12 mouse cellular contexts compared by ENCODE assay signal in the genomic region with DNA sequence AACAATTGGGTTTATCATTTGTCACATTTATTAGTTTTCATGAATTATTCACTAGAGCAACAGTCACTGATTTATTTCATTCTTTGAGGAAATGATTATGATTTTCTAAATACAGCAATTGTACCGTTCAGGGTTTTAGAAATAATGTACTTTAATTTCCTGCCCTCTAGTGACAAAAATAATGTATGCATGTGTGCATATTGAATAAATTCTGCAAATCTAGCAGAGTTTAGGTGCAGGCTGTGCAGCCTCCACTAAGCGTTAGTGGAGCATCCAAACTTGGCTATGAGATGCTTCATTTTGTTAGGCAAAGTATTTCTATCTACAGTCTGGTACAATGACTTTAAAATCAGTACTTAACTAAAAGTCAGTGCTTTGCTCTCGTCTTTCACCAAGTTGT.
DNase-seq lines count a peak whose midpoint lies in the region; ATAC-seq and TF ChIP-seq lines count a peak whose summit lies in the region.
"Had no signal": no experiment of that assay in that cellular context is flagged by ENCODE, and none has a peak within 500 bp of the region (broad histone marks: within the 10 kb centered on the region; RNA-seq: fewer than 3 reads in every experiment).

No protein-coding gene starts in this region.

- no peaks in the 10 kb centered on the region for H3K4me1 ChIP-seq in hindbrain, embryonic 14.5 days (replicated peaks; ENCODE audit: control insufficient read depth, insufficient read depth, low read length)
- H3K4me1 ChIP-seq in hindbrain, embryonic 12.5 days, result no peaks in the 10 kb centered on the region
- no peaks in the 10 kb centered on the region for H3K4me1 ChIP-seq in limb, embryonic 14.5 days (ENCODE audit: control insufficient read depth, insufficient read depth, low read length)
- no peaks in the 10 kb centered on the region for H3K4me1 ChIP-seq in limb, embryonic 10.5 days
- no peaks in the 10 kb centered on the region for H3K4me1 ChIP-seq in MEL (ENCODE audit: control insufficient read depth in 1 of 2, insufficient read depth in 2 of 2, low read length in 2 of 2)
- H3K4me1 ChIP-seq: heart, embryonic 15.5 days; megakaryocyte, embryonic 14.5 days had no signal

- no peak for TF ChIP-seq EP300 in MEL (IDR thresholded peaks at IDR 0.05; ENCODE audit: low read depth in 1 of 2, low read length in 2 of 2)

- no peaks in the 10 kb centered on the region for H3K36me3 ChIP-seq in hindbrain, embryonic 14.5 days (replicated peaks; ENCODE audit: control insufficient read depth, insufficient read depth)
- no peaks in the 10 kb centered on the region for H3K36me3 ChIP-seq in hindbrain, embryonic 12.5 days
- H3K36me3 ChIP-seq in limb, embryonic 14.5 days (ENCODE audit: control insufficient read depth, insufficient read depth, low read length), result no peaks in the 10 kb centered on the region
- H3K36me3 ChIP-seq in limb, embryonic 10.5 days, result no peaks in the 10 kb centered on the region
- H3K36me3 ChIP-seq in MEL (ENCODE audit: control insufficient read depth in 1 of 2, insufficient read depth in 2 of 2, low read length in 2 of 2), result no peaks in the 10 kb centered on the region
- H3K36me3 ChIP-seq: heart, embryonic 15.5 days had no signal

- no peak overlapping the region for H3K4me2 ChIP-seq in hindbrain, embryonic 14.5 days (replicated peaks)
- H3K4me2 ChIP-seq in hindbrain, embryonic 12.5 days (replicated peaks), result no peak overlapping the region
- no peak overlapping the region for H3K4me2 ChIP-seq in limb, embryonic 14.5 days (replicated peaks; ENCODE audit: low read depth, low read length, severe bottlenecking)
- H3K4me2 ChIP-seq: heart, embryonic 15.5 days; liver, embryonic 11.5 days had no signal

- 71% methylated on average over 3 of the region's 3 CpGs for WGBS in hindbrain, embryonic 14.5 days
- WGBS in hindbrain, embryonic 12.5 days, result 81% methylated on average over 3 of the region's 3 CpGs
- 60% methylated on average over 3 of the region's 3 CpGs for WGBS in limb, embryonic 14.5 days
- 86% methylated on average over 3 of the region's 3 CpGs for WGBS in limb, embryonic 10.5 days

- H3K27ac ChIP-seq in hindbrain, embryonic 14.5 days, result no peak overlapping the region
- no peak overlapping the region for H3K27ac ChIP-seq in hindbrain, embryonic 12.5 days
- no peak overlapping the region for H3K27ac ChIP-seq in limb, embryonic 14.5 days (replicated peaks; ENCODE audit: low read depth, low read length)
- H3K27ac ChIP-seq in limb, embryonic 10.5 days, result no peak overlapping the region
- H3K27ac ChIP-seq in MEL (ENCODE audit: control insufficient read depth, low read depth, low read length), result no peak overlapping the region
- H3K27ac ChIP-seq: heart, embryonic 15.5 days had no signal

- TF ChIP-seq POLR2A in limb, embryonic 14.5 days (IDR thresholded peaks at IDR 0.05; ENCODE audit: borderline replicate concordance, extremely low read depth, insufficient read depth, insufficient read length), result no peak
- no peak for TF ChIP-seq POLR2A in MEL (IDR thresholded peaks at IDR 0.05; ENCODE audit: control insufficient read depth in 1 of 2, insufficient read depth in 1 of 2, low read depth in 1 of 2, low read length in 2 of 2, poor library complexity in 1 of 2)
- TF ChIP-seq POLR2A in brain, embryonic 14.5 days (IDR thresholded peaks at IDR 0.05; ENCODE audit: borderline replicate concordance, extremely low read depth, insufficient read depth, insufficient read length, poor library complexity, severe bottlenecking), result no peak

- H3K4me3 ChIP-seq in hindbrain, embryonic 14.5 days (replicated peaks; ENCODE audit: low read length), result no peak overlapping the region
- no peak overlapping the region for H3K4me3 ChIP-seq in hindbrain, embryonic 12.5 days
- H3K4me3 ChIP-seq in limb, embryonic 14.5 days (replicated peaks; ENCODE audit: low read length), result no peak overlapping the region
- H3K4me3 ChIP-seq in limb, embryonic 10.5 days, result no peak overlapping the region
- no peak overlapping the region for H3K4me3 ChIP-seq in MEL (ENCODE audit: control insufficient read depth in 1 of 2, insufficient read depth in 1 of 2, low read depth in 2 of 2, low read length in 2 of 2)
- H3K4me3 ChIP-seq: heart, embryonic 15.5 days; megakaryocyte, embryonic 14.5 days had no signal

- no peak for ATAC-seq in hindbrain, embryonic 14.5 days (ENCODE audit: low FRiP score)
- ATAC-seq in hindbrain, embryonic 12.5 days (ENCODE audit: low FRiP score), result no peak
- no peak for ATAC-seq in limb, embryonic 14.5 days (ENCODE audit: low FRiP score, low read depth)

- no peaks in the 10 kb centered on the region for H3K79me2 ChIP-seq in MEL (ENCODE audit: control insufficient read depth, insufficient read depth, low read length, poor library complexity)

- TF ChIP-seq RAD21 in MEL (IDR thresholded peaks at IDR 0.05; ENCODE audit: low read depth, low read length), result peak; percentile 36

- no peak overlapping the region for H3K9ac ChIP-seq in hindbrain, embryonic 14.5 days
- no peak overlapping the region for H3K9ac ChIP-seq in hindbrain, embryonic 12.5 days
- H3K9ac ChIP-seq in limb, embryonic 14.5 days (ENCODE audit: low read depth, low read length, severe bottlenecking), result no peak overlapping the region
- H3K9ac ChIP-seq in MEL (ENCODE audit: control insufficient read depth, low read depth, low read length, poor library complexity, severe bottlenecking), result no peak overlapping the region
- H3K9ac ChIP-seq: heart, embryonic 15.5 days had no signal

- no peaks in the 10 kb centered on the region for H3K27me3 ChIP-seq in hindbrain, embryonic 14.5 days (ENCODE audit: control insufficient read depth, insufficient read depth, low read length)
- no peaks in the 10 kb centered on the region for H3K27me3 ChIP-seq in hindbrain, embryonic 12.5 days
- H3K27me3 ChIP-seq in limb, embryonic 14.5 days (ENCODE audit: control insufficient read depth, insufficient read depth, low read length), result no peaks in the 10 kb centered on the region
- H3K27me3 ChIP-seq in limb, embryonic 10.5 days (ENCODE audit: low read depth, poor library complexity, severe bottlenecking), result no peaks in the 10 kb centered on the region
- H3K27me3 ChIP-seq in MEL (ENCODE audit: control insufficient read depth in 1 of 2, insufficient read depth in 2 of 2, low read length in 2 of 2), result no peaks in the 10 kb centered on the region
- H3K27me3 ChIP-seq: heart, embryonic 15.5 days; megakaryocyte, embryonic 14.5 days had no signal

- TF ChIP-seq CTCF in MEL (IDR thresholded peaks at IDR 0.05 in 2 of 3, conservative IDR thresholded peaks at IDR 0.05 in 1 of 3; ENCODE audit: control insufficient read depth in 1 of 3, insufficient read depth in 1 of 3, low read depth in 2 of 3, low read length in 3 of 3, poor library complexity in 1 of 3, severe bottlenecking in 1 of 3), result peak in 1 of 3 experiments; percentile 23; a peak in 2 of 6 replicates
- no peak for TF ChIP-seq CTCF in brain, embryonic 14.5 days (IDR thresholded peaks at IDR 0.05; ENCODE audit: borderline replicate concordance, extremely low read depth, insufficient read depth, insufficient read length)

- H3K9me3 ChIP-seq in hindbrain, embryonic 14.5 days (ENCODE audit: control insufficient read depth, low read length), result no peaks in the 10 kb centered on the region
- no peaks in the 10 kb centered on the region for H3K9me3 ChIP-seq in hindbrain, embryonic 12.5 days (replicated peaks)
- no peaks in the 10 kb centered on the region for H3K9me3 ChIP-seq in limb, embryonic 14.5 days (ENCODE audit: control insufficient read depth, low read length)
- no peaks in the 10 kb centered on the region for H3K9me3 ChIP-seq in limb, embryonic 10.5 days (replicated peaks)
- no peaks in the 10 kb centered on the region for H3K9me3 ChIP-seq in MEL (replicated peaks; ENCODE audit: insufficient read depth, low read length)
- H3K9me3 ChIP-seq: heart, embryonic 15.5 days had no signal

- peak; percentile 66 for DNase-seq in hindbrain, embryonic 14.5 days (ENCODE audit: low spot score)
- peak; percentile 54 for DNase-seq in limb, embryonic 14.5 days (ENCODE audit: low spot score)
- DNase-seq in limb, embryonic 10.5 days (ENCODE audit: low spot score), result no peak
- DNase-seq in MEL (ENCODE audit: low read depth, low spot score), result no peak
- DNase-seq in brain, embryonic 14.5 days (ENCODE audit: low read depth), result peak; percentile 28
- DNase-seq in cerebellum, adult 8-10 months, result no peak
- DNase-seq: cerebellum, adult 11-12 months; thymus, postnatal 25 days had no signal

TF ChIP-seq in MEL, 35 proteins besides CTCF, POLR2A, EP300 and RAD21:
- no peak for TF ChIP-seq KAT2A (conservative IDR thresholded peaks at IDR 0.05; ENCODE audit: low read depth, low read length)
- TF ChIP-seq SMC3 (IDR thresholded peaks at IDR 0.05; ENCODE audit: low read depth, low read length), result 0 out of 2 replicates have a peak, but pooled peaks have one; percentile 19
- TF ChIP-seq ETS1 (IDR thresholded peaks at IDR 0.05; ENCODE audit: low read depth, low read length), result no peak
- no peak for TF ChIP-seq ZMIZ1 (IDR thresholded peaks at IDR 0.05; ENCODE audit: low read depth, low read length)

Comparison
In these comparisons a context has a peak if more than half of its experiments do, and no peak if none do; other contexts are left out.
1. DNase-seq: peak in hindbrain, embryonic 14.5 days (single experiment), limb, embryonic 14.5 days (single experiment) and brain, embryonic 14.5 days (single experiment); none in limb, embryonic 10.5 days (single experiment), MEL (single experiment) and cerebellum, adult 8-10 months (single experiment).